Mouse (Mus musculus): Measurements from ENCODE around the gene Ptprg.
A peak's percentile ranks its signal among the peaks of the same experiment; 100 is the strongest.

Ptprg gene

GRCm38 (mm10) chr14:11553273-11553665 is at the start of gene Ptprg:
Ptprg (plus strand) TSS chr14:11553532.
- DNase-seq (ENCODE audit: low spot score) = peak; percentile 83

GRCm38 (mm10) chr14:11503803-11504365 is 49.4 kb upstream of the Ptprg start:
- DNase-seq (ENCODE audit: low spot score) = no peak

GRCm38 (mm10) chr14:11510173-11510572 is 43.2 kb upstream of the Ptprg start:
- peak; percentile 48 for DNase-seq (ENCODE audit: low spot score)

- DNase-seq (ENCODE audit: low spot score) = no peak
These were observed 34.2 kb upstream of the Ptprg start for GRCm38 (mm10) chr14:11519171-11519570.

GRCm38 (mm10) chr14:11523052-11523451 is 30.3 kb upstream of the Ptprg start:
- DNase-seq (ENCODE audit: low spot score) = no peak

GRCm38 (mm10) chr14:11529591-11529990 is 23.7 kb upstream of the Ptprg start:
- DNase-seq (ENCODE audit: low spot score) = no peak

GRCm38 (mm10) chr14:11534456-11534855 is 18.9 kb upstream of the Ptprg start:
- DNase-seq (ENCODE audit: low spot score) = no peak

- DNase-seq (ENCODE audit: low spot score) = no peak
These were observed 17.2 kb upstream of the Ptprg start for GRCm38 (mm10) chr14:11536121-11536520.

GRCm38 (mm10) chr14:11551892-11552291 is 1.4 kb upstream of the Ptprg start:
- no peak for DNase-seq (ENCODE audit: low spot score)

- DNase-seq (ENCODE audit: low spot score) = no peak
These were observed 635 bp upstream of the Ptprg start for GRCm38 (mm10) chr14:11552521-11553272.

- peak; percentile 19 for DNase-seq (ENCODE audit: low spot score)
These were observed 460 bp downstream of the Ptprg start for GRCm38 (mm10) chr14:11553679-11554305.

- DNase-seq (ENCODE audit: low spot score) = peak; percentile 36
These were observed 1.1 kb downstream of the Ptprg start for GRCm38 (mm10) chr14:11554306-11555041.

GRCm38 (mm10) chr14:11555061-11555501 is 1.7 kb downstream of the Ptprg start:
- no peak for DNase-seq (ENCODE audit: low spot score)

- no peak for DNase-seq (ENCODE audit: low spot score)
These were observed 2.4 kb downstream of the Ptprg start for GRCm38 (mm10) chr14:11555521-11556355.

GRCm38 (mm10) chr14:11556356-11557130 is 3.2 kb downstream of the Ptprg start:
- no peak for DNase-seq (ENCODE audit: low spot score)

GRCm38 (mm10) chr14:11558496-11558895 is 5.2 kb downstream of the Ptprg start:
- no peak for DNase-seq (ENCODE audit: low spot score)

- DNase-seq (ENCODE audit: low spot score) = no peak
These were observed 7.4 kb downstream of the Ptprg start for GRCm38 (mm10) chr14:11560641-11561232.

GRCm38 (mm10) chr14:11561397-11561796 is 8.1 kb downstream of the Ptprg start:
- DNase-seq (ENCODE audit: low spot score) = no peak

GRCm38 (mm10) chr14:11562870-11563269 is 9.5 kb downstream of the Ptprg start:
- no peak for DNase-seq (ENCODE audit: low spot score)

GRCm38 (mm10) chr14:11563656-11564055 is 10.3 kb downstream of the Ptprg start:
- DNase-seq (ENCODE audit: low spot score) = no peak
